Mouse (Mus musculus): ENCODE measurements around the gene Nr0b1. TPM values are rescaled to one million over a fixed set of nuclear protein-coding genes. Genes with fewer than 3 reads are reported as not detected.

Nr0b1 gene
- polyA plus RNA-seq (2012; rRNA removed): not detected in 2 replicates

DNA sequence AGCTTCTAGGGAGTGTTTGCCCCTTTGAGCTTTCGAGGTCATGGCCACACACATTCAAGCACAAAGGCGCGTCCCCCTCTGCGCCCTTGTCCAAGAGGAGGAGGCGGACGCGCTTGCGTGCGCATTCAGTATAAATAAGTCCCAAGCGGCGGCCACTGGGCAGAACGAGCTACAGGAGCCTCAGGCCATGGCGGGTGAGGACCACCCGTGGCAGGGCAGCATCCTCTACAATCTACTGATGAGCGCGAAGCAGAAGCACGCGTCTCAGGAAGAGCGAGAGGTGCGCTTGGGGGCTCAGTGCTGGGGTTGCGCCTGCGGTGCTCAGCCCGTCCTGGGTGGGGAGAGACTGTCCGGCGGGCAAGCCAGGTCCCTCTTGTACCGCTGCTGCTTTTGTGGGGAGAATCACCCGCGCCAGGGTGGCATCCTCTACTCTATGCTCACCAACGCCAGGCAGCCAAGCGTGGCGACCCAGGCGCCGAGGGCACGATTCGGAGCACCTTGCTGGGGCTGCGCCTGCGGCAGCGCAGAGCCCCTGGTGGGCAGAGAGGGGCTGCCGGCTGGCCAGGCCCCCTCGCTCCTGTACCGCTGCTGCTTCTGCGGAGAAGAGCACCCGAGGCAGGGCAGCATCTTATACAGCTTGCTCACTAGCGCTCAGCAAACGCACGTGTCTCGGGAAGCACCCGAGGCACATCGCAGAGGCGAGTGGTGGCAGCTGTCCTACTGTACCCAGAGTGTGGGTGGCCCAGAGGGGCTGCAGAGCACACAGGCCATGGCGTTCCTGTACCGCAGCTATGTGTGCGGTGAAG is at the start of gene Nr0b1:
Gene Nr0b1, plus strand, starts transcription at position 151 of the 806 bp plus-strand sequence.
- no peak for TF ChIP-seq POLR2A (IDR thresholded peaks at IDR 0.05; ENCODE audit: low read depth, low read length)
- TF ChIP-seq CTCF (IDR thresholded peaks at IDR 0.05; ENCODE audit: extremely low read depth, insufficient read depth, insufficient read length, insufficient replicate concordance): no peak
- 36% methylated on average over 53 of the region's 53 CpGs for WGBS
- no peak for DNase-seq (ENCODE audit: low read depth in 1 of 2, low spot score in 2 of 2)
- no peak within 1 kb of the TSS for H3K27ac ChIP-seq (ENCODE audit: insufficient read depth, low read length)
- H3K27me3 ChIP-seq (ENCODE audit: control insufficient read depth, insufficient read depth, low read length): no peaks in the 10 kb centered on the region
- no peaks in the 10 kb centered on the region for H3K36me3 ChIP-seq (ENCODE audit: control insufficient read depth, insufficient read depth, low read length)
- no peaks in the 10 kb centered on the region for H3K4me1 ChIP-seq (ENCODE audit: control insufficient read depth, insufficient read depth, insufficient read length)
- no peak within 1 kb of the TSS for H3K4me3 ChIP-seq (ENCODE audit: extremely low read depth, insufficient read depth, insufficient read length)

DNA sequence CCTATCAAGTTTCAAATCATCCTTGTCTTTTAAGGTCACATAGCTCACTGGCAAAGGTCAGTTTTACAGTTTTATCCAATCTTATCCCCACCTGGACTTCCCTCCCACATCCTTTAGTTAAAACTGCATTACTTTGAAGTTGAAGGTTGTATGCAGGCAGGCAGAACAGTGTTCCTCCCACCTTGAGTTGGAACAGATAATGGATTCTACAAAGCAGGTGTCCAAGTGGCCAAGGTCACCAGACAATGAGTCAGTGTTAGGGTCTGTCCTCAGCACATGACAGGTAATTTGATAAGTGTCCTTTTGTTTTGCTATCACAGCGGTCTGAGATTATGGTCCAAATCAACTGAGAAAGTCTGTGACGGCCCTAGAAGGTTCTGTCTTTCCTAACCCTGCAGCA is 4.3 kb upstream of the Nr0b1 start:
- Histone ChIP-seq H3K4me1 (ENCODE audit: control insufficient read depth, insufficient read depth, insufficient read length) (no peaks in the 10 kb centered on the region), H3K27ac (ENCODE audit: insufficient read depth, low read length) (no peak overlapping the region), H3K27me3 (ENCODE audit: control insufficient read depth, insufficient read depth, low read length) (no peaks in the 10 kb centered on the region), H3K36me3 (ENCODE audit: control insufficient read depth, insufficient read depth, low read length) (no peaks in the 10 kb centered on the region), H3K4me3 (ENCODE audit: extremely low read depth, insufficient read depth, insufficient read length) (no peak overlapping the region)
- WGBS: 77% methylated on average over 2 of the region's 2 CpGs
- TF ChIP-seq CTCF (IDR thresholded peaks at IDR 0.05; ENCODE audit: extremely low read depth, insufficient read depth, insufficient read length, insufficient replicate concordance): no peak
- no peak for TF ChIP-seq POLR2A (IDR thresholded peaks at IDR 0.05; ENCODE audit: low read depth, low read length)
- DNase-seq (ENCODE audit: low read depth in 1 of 2, low spot score in 2 of 2): no peak

DNA sequence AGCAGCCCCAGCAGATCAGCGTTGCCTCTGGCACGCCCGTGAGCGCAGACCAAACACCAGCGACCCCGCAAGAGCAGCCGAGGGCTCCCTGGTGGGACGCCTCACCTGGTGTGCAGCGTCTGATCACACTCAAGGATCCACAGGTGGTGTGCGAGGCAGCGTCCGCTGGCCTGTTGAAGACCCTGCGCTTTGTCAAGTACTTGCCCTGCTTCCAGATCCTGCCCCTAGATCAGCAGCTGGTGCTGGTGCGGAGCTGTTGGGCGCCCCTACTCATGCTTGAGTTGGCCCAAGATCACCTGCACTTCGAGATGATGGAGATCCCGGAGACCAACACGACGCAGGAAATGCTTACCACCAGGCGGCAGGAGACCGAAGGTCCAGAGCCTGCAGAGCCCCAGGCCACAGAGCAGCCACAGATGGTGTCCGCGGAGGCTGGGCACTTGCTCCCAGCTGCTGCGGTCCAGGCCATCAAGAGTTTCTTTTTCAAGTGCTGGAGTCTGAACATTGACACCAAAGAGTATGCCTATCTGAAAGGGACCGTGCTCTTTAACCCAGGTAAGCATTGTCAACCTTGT is 943 bp downstream of the Nr0b1 start:
- no peak for DNase-seq (ENCODE audit: low read depth in 1 of 2, low spot score in 2 of 2)
- Histone ChIP-seq H3K27ac (ENCODE audit: insufficient read depth, low read length) (no peak overlapping the region), H3K27me3 (ENCODE audit: control insufficient read depth, insufficient read depth, low read length) (no peaks in the 10 kb centered on the region), H3K4me3 (ENCODE audit: extremely low read depth, insufficient read depth, insufficient read length) (no peak overlapping the region), H3K4me1 (ENCODE audit: control insufficient read depth, insufficient read depth, insufficient read length) (no peaks in the 10 kb centered on the region), H3K36me3 (ENCODE audit: control insufficient read depth, insufficient read depth, low read length) (no peaks in the 10 kb centered on the region)
- 35% methylated on average over 25 of the region's 25 CpGs for WGBS
- TF ChIP-seq POLR2A (IDR thresholded peaks at IDR 0.05; ENCODE audit: low read depth, low read length) (no peak), CTCF (IDR thresholded peaks at IDR 0.05; ENCODE audit: extremely low read depth, insufficient read depth, insufficient read length, insufficient replicate concordance) (no peak)

DNA sequence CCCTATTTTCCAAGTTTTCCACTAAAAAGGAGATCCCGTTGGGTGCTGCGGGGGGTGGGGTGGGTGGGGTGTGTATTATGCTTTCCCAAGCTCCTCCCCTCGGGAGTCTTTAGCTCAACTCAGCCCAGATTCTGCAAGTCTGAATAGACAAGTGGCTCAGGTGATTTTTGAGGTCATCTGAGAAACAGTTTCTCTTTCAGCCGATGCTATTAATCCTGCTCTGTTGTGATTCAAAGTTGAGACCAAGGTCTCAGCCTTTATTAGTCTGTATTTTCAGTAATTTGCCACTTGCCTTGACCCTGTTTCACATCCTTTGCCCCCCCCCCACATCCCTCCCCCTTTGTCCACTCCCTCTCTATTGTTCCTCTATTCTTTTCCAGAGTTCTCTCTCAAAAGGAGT is 1.8 kb downstream of the Nr0b1 start:
- TF ChIP-seq POLR2A (IDR thresholded peaks at IDR 0.05; ENCODE audit: low read depth, low read length): no peak
- TF ChIP-seq CTCF (IDR thresholded peaks at IDR 0.05; ENCODE audit: extremely low read depth, insufficient read depth, insufficient read length, insufficient replicate concordance): no peak
- no peak for DNase-seq (ENCODE audit: low read depth in 1 of 2, low spot score in 2 of 2)
- WGBS: 56% methylated on average over 4 of the region's 4 CpGs

DNA sequence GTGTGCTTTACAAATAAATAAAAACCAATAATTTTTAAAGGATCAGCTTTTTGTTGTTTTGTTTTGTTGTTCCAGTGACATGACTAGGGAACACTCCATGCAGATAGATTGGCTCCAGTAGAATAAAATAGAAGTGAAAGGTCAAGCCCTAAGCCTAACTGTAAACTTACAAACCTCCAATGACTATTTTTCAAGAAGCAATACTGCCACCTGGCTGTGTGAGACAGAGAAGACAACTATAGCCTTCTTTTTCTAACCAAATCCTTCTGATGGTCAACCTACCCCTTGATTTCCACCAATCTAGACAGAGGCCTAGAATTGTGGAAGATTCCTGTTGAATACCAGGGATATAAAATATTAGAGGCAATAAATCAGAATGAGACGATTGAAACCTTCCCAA is 45.7 kb downstream of the Nr0b1 start:
- WGBS: 50% methylated on average over 1 of the region's 1 CpGs
- no peak for DNase-seq (ENCODE audit: low read depth in 1 of 2, low spot score in 2 of 2)

More for the DNA sequence above, 1.8 kb downstream of the Nr0b1 start:
- Histone ChIP-seq H3K36me3 (ENCODE audit: control insufficient read depth, insufficient read depth, low read length) (no peaks in the 10 kb centered on the region), H3K4me3 (ENCODE audit: extremely low read depth, insufficient read depth, insufficient read length) (no peak overlapping the region), H3K4me1 (ENCODE audit: control insufficient read depth, insufficient read depth, insufficient read length) (no peaks in the 10 kb centered on the region), H3K27me3 (ENCODE audit: control insufficient read depth, insufficient read depth, low read length) (no peaks in the 10 kb centered on the region), H3K27ac (ENCODE audit: insufficient read depth, low read length) (no peak overlapping the region)

More for the DNA sequence above, 45.7 kb downstream of the Nr0b1 start:
- TF ChIP-seq POLR2A (IDR thresholded peaks at IDR 0.05; ENCODE audit: low read depth, low read length) (no peak), CTCF (IDR thresholded peaks at IDR 0.05; ENCODE audit: extremely low read depth, insufficient read depth, insufficient read length, insufficient replicate concordance) (no peak)
- Histone ChIP-seq H3K27ac (ENCODE audit: insufficient read depth, low read length) (no peak overlapping the region), H3K27me3 (ENCODE audit: control insufficient read depth, insufficient read depth, low read length) (no peaks in the 10 kb centered on the region), H3K36me3 (ENCODE audit: control insufficient read depth, insufficient read depth, low read length) (no peaks in the 10 kb centered on the region), H3K4me3 (ENCODE audit: extremely low read depth, insufficient read depth, insufficient read length) (no peak overlapping the region), H3K4me1 (ENCODE audit: control insufficient read depth, insufficient read depth, insufficient read length) (no peaks in the 10 kb centered on the region)

Other genes starting within 250 kb of the Nr0b1 start
- gene Samt3, start 147.6 kb upstream of the Nr0b1 start, polyA plus RNA-seq (2012; rRNA removed): not detected in 2 replicates
- gene Mageb4, start 113.3 kb downstream of the Nr0b1 start, polyA plus RNA-seq (2012; rRNA removed): not detected in 2 replicates

Measured in spleen, adult 2 months (tissue).